Mouse (Mus musculus) regulatory T cell (primary cell): ENCODE data around the gene Slc36a1.

Experiments used
- in situ Hi-C: fragments of 300-600 bp; cut with MboI, MseI; formaldehyde crosslinking; loops from one replicate; pipeline ENCODE4 v1.15.1; 2025; ENCODE audit warnings: high pct_unique_total_duplicates

The Slc36a1 gene

GRCm38 (mm10) chr11:55265647-55266046 lies 61.5 kb downstream of the Slc36a1 start:
- in situ Hi-C loops: no loop called here

- in situ Hi-C loops: no loop called here
Observed at GRCm38 (mm10) chr11:55268580-55268979, 64.4 kb downstream of the Slc36a1 start.

GRCm38 (mm10) chr11:55274756-55275155 lies 70.6 kb downstream of the Slc36a1 start:
- in situ Hi-C loops: no loop called here
